Mouse (Mus musculus): ENCODE measurements around the gene Nr1i2. TPM values are rescaled to one million over a fixed set of nuclear protein-coding genes. Genes with fewer than 3 reads are reported as not detected.
"Not testable (repeated sequence)": the region's sequence is repeated elsewhere in the genome, so short reads cannot be mapped to it uniquely, and the experiment has no call there.

The Nr1i2 gene
- polyA plus RNA-seq, 1 experiment from 2014 or later: 0.08 TPM

DNA sequence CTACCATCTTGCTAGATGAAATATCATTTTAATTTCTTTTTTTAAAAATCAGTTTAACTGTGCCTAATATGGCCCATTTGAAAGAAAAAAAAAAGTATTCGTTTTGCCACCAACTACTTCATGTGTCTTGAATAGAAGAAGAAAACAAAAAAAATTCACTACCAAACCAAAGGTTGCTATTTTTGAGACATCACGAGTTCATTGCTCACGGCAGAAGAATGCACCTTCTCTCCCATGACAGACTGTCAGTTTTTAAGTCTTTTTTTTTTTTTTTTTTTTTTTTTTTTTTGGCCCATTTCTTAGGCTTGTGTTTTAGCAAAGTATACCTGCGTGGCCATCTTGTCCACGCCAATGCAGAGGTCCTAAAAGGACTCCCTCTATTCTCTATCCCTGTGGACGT lies 50.5 kb downstream of the Nr1i2 start:
- H3K9me3 ChIP-seq: no peaks in the 10 kb centered on the region
- H3K36me3 ChIP-seq: peaks cover 12% of the 10 kb centered on the region; the same call in 1 of the 2 replicates
- H3K4me1 ChIP-seq: no peaks in the 10 kb centered on the region
- H3K4me3 ChIP-seq: no peak overlapping the region
- no peak overlapping the region for H3K27ac ChIP-seq
- H3K27me3 ChIP-seq (ENCODE audit: insufficient read depth, poor library complexity, severe bottlenecking): no peaks in the 10 kb centered on the region
- 90% methylated on average over 6 of the region's 6 CpGs for WGBS
- DNase-seq (ENCODE audit: low spot score): no peak

DNA sequence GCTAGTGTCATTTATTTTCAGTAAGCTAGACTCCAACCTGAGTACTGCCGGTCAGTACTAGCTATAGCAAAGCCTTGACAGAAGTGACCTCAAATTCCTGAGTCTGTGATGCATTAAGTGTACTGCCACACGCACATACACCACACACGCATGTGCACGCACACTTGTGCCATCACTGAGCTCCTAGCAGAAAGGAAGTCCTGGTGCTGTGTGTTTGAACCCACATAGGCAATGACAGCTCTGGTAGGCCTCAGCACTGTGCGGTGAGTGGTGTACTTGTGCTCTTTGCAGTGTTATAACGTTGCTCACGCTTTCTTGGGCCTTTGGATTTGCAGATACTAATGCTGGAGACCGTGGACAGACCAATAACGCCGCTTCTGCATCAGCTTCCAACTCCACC lies 54.5 kb downstream of the Nr1i2 start:
- WGBS: 97% methylated on average over 10 of the region's 10 CpGs
- Histone ChIP-seq H3K27me3 (ENCODE audit: insufficient read depth, poor library complexity, severe bottlenecking) (no peaks in the 10 kb centered on the region), H3K4me3 (no peak overlapping the region), H3K9me3 (no peaks in the 10 kb centered on the region), H3K4me1 (0 out of 2 replicates have a peak, but pooled peaks cover 8% of the 10 kb centered on the region), H3K27ac (no peak overlapping the region), H3K36me3 (peaks cover 23% of the 10 kb centered on the region; the same call in 1 of the 2 replicates)
- no peak for DNase-seq (ENCODE audit: low spot score)

DNA sequence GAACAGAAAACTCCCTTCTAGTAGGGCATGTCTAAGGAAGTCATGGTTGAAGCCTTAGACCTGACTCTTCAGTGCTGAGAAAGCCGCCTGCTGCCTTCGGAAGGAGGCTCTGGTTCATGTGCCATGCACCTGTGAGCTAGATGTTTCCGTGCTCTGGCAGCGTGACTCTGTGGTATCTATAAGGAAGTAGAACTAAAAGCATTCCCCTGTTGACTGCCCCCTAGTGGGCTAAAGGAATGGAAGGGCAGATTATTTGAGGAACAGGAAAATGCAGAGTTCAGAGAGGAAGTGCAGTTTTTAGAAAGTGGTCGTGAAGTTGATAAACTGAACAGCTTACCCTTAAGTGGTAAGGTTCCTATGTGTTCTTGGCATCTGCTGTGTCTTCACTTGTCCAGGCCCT lies 54.9 kb downstream of the Nr1i2 start:
- 71% methylated on average over 5 of the region's 5 CpGs for WGBS
- H3K27ac ChIP-seq: no peak overlapping the region
- peaks cover 23% of the 10 kb centered on the region; the same call in 1 of the 2 replicates for H3K36me3 ChIP-seq
- no peaks in the 10 kb centered on the region for H3K27me3 ChIP-seq (ENCODE audit: insufficient read depth, poor library complexity, severe bottlenecking)
- H3K4me1 ChIP-seq: 0 out of 2 replicates have a peak, but pooled peaks cover 8% of the 10 kb centered on the region
- no peak overlapping the region for H3K4me3 ChIP-seq
- no peak for DNase-seq (ENCODE audit: low spot score)
- H3K9me3 ChIP-seq: no peaks in the 10 kb centered on the region

DNA sequence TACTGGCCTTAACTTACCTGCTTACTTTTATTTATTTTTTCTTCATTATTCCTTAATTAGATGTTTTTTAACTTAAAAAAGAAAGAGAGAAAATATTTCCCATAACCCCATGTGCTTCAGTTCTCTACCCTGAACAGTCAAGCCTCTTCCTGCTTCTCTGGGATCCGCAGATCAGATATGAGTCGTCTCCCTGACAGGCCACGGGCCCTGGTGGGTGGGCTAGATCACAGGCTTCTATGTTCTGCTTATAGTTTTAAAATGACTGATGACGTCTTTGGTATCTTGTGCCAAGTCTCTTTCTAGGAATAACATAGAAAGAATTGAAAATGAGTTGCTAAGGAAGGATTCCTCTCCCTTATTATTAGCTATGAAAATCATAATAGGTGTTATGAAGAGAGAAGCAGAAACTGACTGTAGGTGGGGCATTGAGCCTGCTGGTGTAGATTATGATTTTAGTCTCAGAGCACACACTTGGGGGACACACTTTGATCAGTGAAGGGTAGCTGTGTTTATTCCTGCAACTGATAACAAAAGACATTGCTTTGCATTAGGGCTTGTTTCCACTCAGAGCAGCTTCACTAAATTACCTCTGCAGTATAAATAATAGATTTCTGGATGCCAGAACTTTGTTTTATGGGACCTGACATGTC lies 57.6 kb downstream of the Nr1i2 start:
- Histone ChIP-seq H3K9me3 (no peaks in the 10 kb centered on the region), H3K36me3 (peaks cover 19% of the 10 kb centered on the region; the same call in 1 of the 2 replicates), H3K4me1 (0 out of 2 replicates have a peak, but pooled peaks cover 8% of the 10 kb centered on the region), H3K4me3 (no peak overlapping the region), H3K27ac (no peak overlapping the region), H3K27me3 (ENCODE audit: insufficient read depth, poor library complexity, severe bottlenecking) (no peaks in the 10 kb centered on the region)
- WGBS: 58% methylated on average over 4 of the region's 4 CpGs
- no peak for DNase-seq (ENCODE audit: low spot score)

DNA sequence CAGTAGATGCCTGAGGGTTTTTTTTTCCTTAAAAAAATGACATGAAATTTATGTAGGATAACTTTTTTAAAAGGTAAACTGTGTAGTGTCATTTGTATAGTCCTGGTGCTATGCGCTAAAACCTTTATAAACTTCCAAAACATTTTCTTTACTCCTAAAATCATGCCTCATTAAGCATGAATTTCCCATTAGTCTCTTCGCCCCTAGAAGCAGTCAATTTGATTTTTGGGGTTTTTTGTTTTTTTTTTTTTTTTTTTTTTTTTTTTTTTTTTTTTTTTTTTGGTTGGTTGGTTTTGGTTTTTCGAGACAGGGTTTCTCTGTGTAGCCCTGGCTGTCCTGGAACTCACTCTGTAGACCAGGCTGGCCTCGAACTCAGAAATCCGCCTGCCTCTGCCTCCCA lies 72.1 kb downstream of the Nr1i2 start:
- H3K27ac ChIP-seq; H3K4me3 ChIP-seq; H3K27me3 ChIP-seq (ENCODE audit: insufficient read depth, poor library complexity, severe bottlenecking); H3K4me1 ChIP-seq; DNase-seq (ENCODE audit: low spot score); H3K9me3 ChIP-seq: not testable (repeated sequence)
- H3K36me3 ChIP-seq: peaks cover 36% of the 10 kb centered on the region
- WGBS: 93% methylated on average over 4 of the region's 5 CpGs

DNA sequence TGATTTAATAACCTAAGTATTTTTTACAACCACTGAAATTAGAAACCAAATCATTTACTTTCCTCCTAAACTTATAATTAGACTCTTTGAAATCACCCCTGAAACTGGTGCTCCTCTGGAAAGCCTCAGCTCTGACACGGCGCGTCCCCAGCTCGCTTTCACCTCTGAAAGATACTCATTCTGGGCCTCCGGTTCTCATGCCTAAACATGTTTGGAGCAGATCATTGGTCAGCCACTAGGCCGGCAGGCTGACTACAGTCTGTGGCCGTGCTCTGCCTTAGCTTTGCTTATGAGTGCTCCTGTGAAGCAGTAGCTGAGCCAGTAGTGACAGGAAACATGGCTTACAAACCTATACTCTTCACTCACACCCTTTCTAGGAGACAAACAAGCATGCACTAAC lies 89.4 kb downstream of the Nr1i2 start:
- H3K4me1 ChIP-seq: no peaks in the 10 kb centered on the region
- no peaks in the 10 kb centered on the region for H3K27me3 ChIP-seq (ENCODE audit: insufficient read depth, poor library complexity, severe bottlenecking)
- no peaks in the 10 kb centered on the region for H3K9me3 ChIP-seq
- no peak for DNase-seq (ENCODE audit: low spot score)
- 95% methylated on average over 7 of the region's 7 CpGs for WGBS
- H3K36me3 ChIP-seq: peaks cover 36% of the 10 kb centered on the region
- no peak overlapping the region for H3K27ac ChIP-seq
- no peak overlapping the region for H3K4me3 ChIP-seq

Other genes with a start within 250 kb of the Nr1i2 start
- gene Gsk3b, start 205.8 kb downstream of the Nr1i2 start, polyA plus RNA-seq (2016; fragmentation: Nextera tagmentation; extraction: Ambion mirVana): 39.3 and 47.8 TPM in 2 replicates
- gene Maats1, start 47.3 kb upstream of the Nr1i2 start, polyA plus RNA-seq (2016; fragmentation: Nextera tagmentation; extraction: Ambion mirVana): 0.06 and 0.12 TPM in 2 replicates
- gene Cox17, start 52.2 kb upstream of the Nr1i2 start, polyA plus RNA-seq (2016; fragmentation: Nextera tagmentation; extraction: Ambion mirVana): 287 and 339 TPM in 2 replicates
- 1.3 and 4.6 TPM in 2 replicates for gene Gm21987, start 52.2 kb upstream of the Nr1i2 start, polyA plus RNA-seq (2016; fragmentation: Nextera tagmentation; extraction: Ambion mirVana)
- 230 and 378 TPM in 2 replicates for gene Popdc2, start 67.4 kb upstream of the Nr1i2 start, polyA plus RNA-seq (2016; fragmentation: Nextera tagmentation; extraction: Ambion mirVana)
- 0.19 and 0.37 TPM in 2 replicates for gene Pla1a, start 138.3 kb upstream of the Nr1i2 start, polyA plus RNA-seq (2016; fragmentation: Nextera tagmentation; extraction: Ambion mirVana)
- 127 TPM in 2 replicates for gene Adprh, start 157.9 kb upstream of the Nr1i2 start, polyA plus RNA-seq (2016; fragmentation: Nextera tagmentation; extraction: Ambion mirVana)
- gene Cd80, start 160.7 kb upstream of the Nr1i2 start, polyA plus RNA-seq (2016; fragmentation: Nextera tagmentation; extraction: Ambion mirVana): 0.41 and 0.45 TPM in 2 replicates
- gene Timmdc1, start 227.8 kb upstream of the Nr1i2 start, polyA plus RNA-seq (2016; fragmentation: Nextera tagmentation; extraction: Ambion mirVana): 25.1 and 39.3 TPM in 2 replicates